Mouse (Mus musculus): ENCODE data around the gene Gm4133. TPM values are rescaled to one million over a fixed set of nuclear protein-coding genes. Genes with fewer than 3 reads are reported as not detected.
"Not testable (repeated sequence)": the region's sequence is repeated elsewhere in the genome, so short reads cannot be mapped to it uniquely, and the experiment has no call there.

Gm4133 gene
- not detected in 2 replicates for polyA plus RNA-seq (2012; rRNA removed)

GRCm38 (mm10) chr7:20333965-20334364, at the start of gene Gm4133:
Gm4133 (minus strand) TSS chr7:20334065.
- H3K27me3 ChIP-seq (ENCODE audit: control insufficient read depth, insufficient read depth, low read length); H3K36me3 ChIP-seq (ENCODE audit: control insufficient read depth, insufficient read depth, low read length); H3K4me3 ChIP-seq (ENCODE audit: extremely low read depth, insufficient read depth, insufficient read length); H3K4me1 ChIP-seq (ENCODE audit: control insufficient read depth, insufficient read depth, insufficient read length); DNase-seq (ENCODE audit: low read depth in 1 of 2, low spot score in 2 of 2); H3K27ac ChIP-seq (ENCODE audit: insufficient read depth, low read length): not testable (repeated sequence)
- WGBS = no CpG with 5 or more reads among the region's 2 CpGs

GRCm38 (mm10) chr7:20375310-20375709, 41.4 kb upstream of the Gm4133 start, which contains the start of gene Gm5728:
Gm5728 (minus strand) TSS chr7:20375410.
- H3K36me3 ChIP-seq (ENCODE audit: control insufficient read depth, insufficient read depth, low read length); H3K4me3 ChIP-seq (ENCODE audit: extremely low read depth, insufficient read depth, insufficient read length); H3K27me3 ChIP-seq (ENCODE audit: control insufficient read depth, insufficient read depth, low read length); H3K27ac ChIP-seq (ENCODE audit: insufficient read depth, low read length); DNase-seq (ENCODE audit: low read depth in 1 of 2, low spot score in 2 of 2); H3K4me1 ChIP-seq (ENCODE audit: control insufficient read depth, insufficient read depth, insufficient read length): not testable (repeated sequence)
- WGBS = no CpG with 5 or more reads among the region's 1 CpGs

Other genes with a start within 250 kb of the Gm4133 start
- not detected in 2 replicates for gene Vmn1r91, start 234.4 kb downstream of the Gm4133 start, polyA plus RNA-seq (2012; rRNA removed)
- gene Gm16442, start 211.5 kb downstream of the Gm4133 start, polyA plus RNA-seq (2012; rRNA removed) = not detected in 2 replicates
- gene Vmn1r93, start 195.0 kb downstream of the Gm4133 start, polyA plus RNA-seq (2012; rRNA removed) = not detected in 2 replicates
- gene Vmn1r94, start 165.7 kb downstream of the Gm4133 start, polyA plus RNA-seq (2012; rRNA removed) = not detected in 2 replicates
- gene Vmn1r95, start 140.4 kb downstream of the Gm4133 start, polyA plus RNA-seq (2012; rRNA removed) = not detected in 2 replicates
- not detected in 2 replicates for gene Gm6164, start 128.5 kb downstream of the Gm4133 start, polyA plus RNA-seq (2012; rRNA removed)
- not detected in 2 replicates for gene Gm4498, start 100.2 kb downstream of the Gm4133 start, polyA plus RNA-seq (2012; rRNA removed)
- not detected in 2 replicates for gene Gm5890, start 71.2 kb downstream of the Gm4133 start, polyA plus RNA-seq (2012; rRNA removed)
- not detected in 2 replicates for gene Gm5728, start 41.3 kb upstream of the Gm4133 start, polyA plus RNA-seq (2012; rRNA removed)
- gene Vmn1r100, start 83.9 kb upstream of the Gm4133 start, polyA plus RNA-seq (2012; rRNA removed) = not detected in 2 replicates
- not detected in 2 replicates for gene Vmn1r101, start 108.5 kb upstream of the Gm4133 start, polyA plus RNA-seq (2012; rRNA removed)
- not detected in 2 replicates for gene Gm10670, start 140.9 kb upstream of the Gm4133 start, polyA plus RNA-seq (2012; rRNA removed)
- not detected in 2 replicates for gene Vmn1r103, start 176.5 kb upstream of the Gm4133 start, polyA plus RNA-seq (2012; rRNA removed)
- not detected in 2 replicates for gene Vmn1r104, start 199.8 kb upstream of the Gm4133 start, polyA plus RNA-seq (2012; rRNA removed)
- not detected in 2 replicates for gene Gm5726, start 211.7 kb upstream of the Gm4133 start, polyA plus RNA-seq (2012; rRNA removed)
- gene Gm4141, start 242.2 kb upstream of the Gm4133 start, polyA plus RNA-seq (2012; rRNA removed) = not detected in 2 replicates

Measured in spleen, adult 2 months (tissue).